Mouse (Mus musculus): ENCODE measurements around the gene Dcaf17. TPM values are rescaled to one million over a fixed set of nuclear protein-coding genes. Genes with fewer than 3 reads are reported as not detected.

The Dcaf17 gene
- polyA plus RNA-seq, 1 experiment from 2014 or later = 30.3 TPM

DNA sequence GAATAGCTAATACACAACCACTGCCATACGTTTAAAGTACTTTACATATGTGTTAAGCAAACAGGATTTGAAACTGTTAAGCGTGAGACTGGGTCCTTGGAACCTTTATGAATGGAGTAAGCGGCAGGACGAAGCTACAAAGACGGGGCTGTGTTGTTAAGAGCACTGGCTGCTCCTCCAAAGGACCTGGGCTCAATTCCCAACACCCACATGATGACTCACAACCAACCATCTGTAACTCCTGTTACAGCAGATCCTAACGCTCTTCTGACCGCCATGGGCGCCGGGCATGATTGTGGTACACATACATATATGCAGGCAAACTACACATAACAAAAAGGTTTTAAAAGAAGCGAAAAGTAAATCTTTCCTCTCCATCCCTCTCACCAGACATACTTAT, 65.7 kb downstream of the Dcaf17 start:
- no peak overlapping the region for H3K9ac ChIP-seq (ENCODE audit: low read length)
- H3K27ac ChIP-seq (replicated peaks; ENCODE audit: low read depth, low read length) = no peak overlapping the region
- H3K4me1 ChIP-seq (ENCODE audit: control insufficient read depth, insufficient read depth, low read length) = 0 out of 2 replicates have a peak, but pooled peaks cover 4% of the 10 kb centered on the region
- H3K4me2 ChIP-seq (ENCODE audit: low read depth, severe bottlenecking) = no peak overlapping the region
- WGBS = 88% methylated on average over 10 of the region's 10 CpGs
- H3K4me3 ChIP-seq (ENCODE audit: low read depth, low read length) = no peak overlapping the region
- H3K36me3 ChIP-seq (ENCODE audit: control insufficient read depth, insufficient read depth, low read length) = no peaks in the 10 kb centered on the region
- ATAC-seq (ENCODE audit: insufficient number of reproducible peaks, low FRiP score, low TSS enrichment, low read depth) = no peak
- H3K27me3 ChIP-seq (ENCODE audit: control insufficient read depth, insufficient read depth, low read length) = peaks cover 9% of the 10 kb centered on the region; the same call in 1 of the 2 replicates
- no peak for DNase-seq (ENCODE audit: low spot score)
- H3K9me3 ChIP-seq (ENCODE audit: control insufficient read depth, low read length) = no peaks in the 10 kb centered on the region

DNA sequence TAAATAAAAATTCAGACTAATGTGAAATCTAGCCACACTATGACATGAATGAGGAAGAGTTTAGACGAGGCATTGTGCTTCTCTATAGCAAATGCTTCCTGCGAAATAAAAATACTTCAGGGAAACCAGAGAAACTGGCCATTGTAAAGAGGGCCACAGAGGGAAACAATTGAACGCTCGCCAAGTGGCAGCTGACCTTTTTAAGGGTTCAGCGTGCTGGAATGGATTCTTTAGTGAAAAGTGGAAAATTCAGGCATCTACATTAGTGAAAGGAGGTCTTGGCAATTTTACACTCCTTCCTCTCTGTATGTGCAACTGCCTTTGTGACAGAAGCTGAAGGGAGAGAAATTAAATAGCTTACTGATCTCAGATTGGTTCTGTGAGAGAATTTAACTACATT, 66.3 kb downstream of the Dcaf17 start:
- Histone ChIP-seq H3K4me3 (ENCODE audit: low read depth, low read length) (no peak overlapping the region), H3K36me3 (ENCODE audit: control insufficient read depth, insufficient read depth, low read length) (no peaks in the 10 kb centered on the region), H3K27ac (replicated peaks; ENCODE audit: low read depth, low read length) (no peak overlapping the region), H3K9ac (ENCODE audit: low read length) (no peak overlapping the region), H3K9me3 (ENCODE audit: control insufficient read depth, low read length) (no peaks in the 10 kb centered on the region), H3K4me2 (ENCODE audit: low read depth, severe bottlenecking) (no peak overlapping the region), H3K4me1 (ENCODE audit: control insufficient read depth, insufficient read depth, low read length) (0 out of 2 replicates have a peak, but pooled peaks cover 4% of the 10 kb centered on the region), H3K27me3 (ENCODE audit: control insufficient read depth, insufficient read depth, low read length) (peaks cover 9% of the 10 kb centered on the region; the same call in 1 of the 2 replicates)
- DNase-seq (ENCODE audit: low spot score) = no peak
- 73% methylated on average over 5 of the region's 5 CpGs for WGBS
- no peak for ATAC-seq (ENCODE audit: insufficient number of reproducible peaks, low FRiP score, low TSS enrichment, low read depth)

GRCm38 (mm10) chr2:71122268-71123029, 67.3 kb downstream of the Dcaf17 start:
- no peak overlapping the region for H3K4me3 ChIP-seq (ENCODE audit: low read depth, low read length)
- 0 out of 2 replicates have a peak, but pooled peaks cover 4% of the 10 kb centered on the region for H3K4me1 ChIP-seq (ENCODE audit: control insufficient read depth, insufficient read depth, low read length)
- no peak overlapping the region for H3K4me2 ChIP-seq (ENCODE audit: low read depth, severe bottlenecking)
- ATAC-seq (ENCODE audit: insufficient number of reproducible peaks, low FRiP score, low TSS enrichment, low read depth) = no peak
- H3K27me3 ChIP-seq (ENCODE audit: control insufficient read depth, insufficient read depth, low read length) = peaks cover 9% of the 10 kb centered on the region; the same call in 1 of the 2 replicates
- H3K36me3 ChIP-seq (ENCODE audit: control insufficient read depth, insufficient read depth, low read length) = no peaks in the 10 kb centered on the region
- WGBS = 81% methylated on average over 13 of the region's 13 CpGs
- no peak overlapping the region for H3K27ac ChIP-seq (replicated peaks; ENCODE audit: low read depth, low read length)
- H3K9ac ChIP-seq (ENCODE audit: low read length) = no peak overlapping the region
- no peaks in the 10 kb centered on the region for H3K9me3 ChIP-seq (ENCODE audit: control insufficient read depth, low read length)
- no peak for DNase-seq (ENCODE audit: low spot score)

GRCm38 (mm10) chr2:71123591-71123990, 68.5 kb downstream of the Dcaf17 start:
- no peak overlapping the region for H3K4me2 ChIP-seq (ENCODE audit: low read depth, severe bottlenecking)
- DNase-seq (ENCODE audit: low spot score) (no peak), ATAC-seq (ENCODE audit: insufficient number of reproducible peaks, low FRiP score, low TSS enrichment, low read depth) (no peak)
- no peak overlapping the region for H3K9ac ChIP-seq (ENCODE audit: low read length)
- no peak overlapping the region for H3K4me3 ChIP-seq (ENCODE audit: low read depth, low read length)
- no peaks in the 10 kb centered on the region for H3K36me3 ChIP-seq (ENCODE audit: control insufficient read depth, insufficient read depth, low read length)
- H3K27ac ChIP-seq (replicated peaks; ENCODE audit: low read depth, low read length) = no peak overlapping the region
- H3K27me3 ChIP-seq (ENCODE audit: control insufficient read depth, insufficient read depth, low read length) = peaks cover 7% of the 10 kb centered on the region; the same call in 1 of the 2 replicates
- H3K4me1 ChIP-seq (ENCODE audit: control insufficient read depth, insufficient read depth, low read length) = no peaks in the 10 kb centered on the region
- 72% methylated on average over 2 of the region's 2 CpGs for WGBS
- H3K9me3 ChIP-seq (ENCODE audit: control insufficient read depth, low read length) = no peaks in the 10 kb centered on the region

- H3K4me3 ChIP-seq (ENCODE audit: low read depth, low read length) = no peak overlapping the region
- ATAC-seq (ENCODE audit: insufficient number of reproducible peaks, low FRiP score, low TSS enrichment, low read depth) (no peak), DNase-seq (ENCODE audit: low spot score) (no peak)
- 82% methylated on average over 10 of the region's 10 CpGs for WGBS
- H3K27me3 ChIP-seq (ENCODE audit: control insufficient read depth, insufficient read depth, low read length) = no peaks in the 10 kb centered on the region
- H3K4me2 ChIP-seq (ENCODE audit: low read depth, severe bottlenecking) = no peak overlapping the region
- H3K27ac ChIP-seq (replicated peaks; ENCODE audit: low read depth, low read length) = no peak overlapping the region
- no peaks in the 10 kb centered on the region for H3K36me3 ChIP-seq (ENCODE audit: control insufficient read depth, insufficient read depth, low read length)
- no peak overlapping the region for H3K9ac ChIP-seq (ENCODE audit: low read length)
- H3K9me3 ChIP-seq (ENCODE audit: control insufficient read depth, low read length) = no peaks in the 10 kb centered on the region
- no peaks in the 10 kb centered on the region for H3K4me1 ChIP-seq (ENCODE audit: control insufficient read depth, insufficient read depth, low read length)
These were observed 72.8 kb downstream of the Dcaf17 start for GRCm38 (mm10) chr2:71127779-71128534.

DNA sequence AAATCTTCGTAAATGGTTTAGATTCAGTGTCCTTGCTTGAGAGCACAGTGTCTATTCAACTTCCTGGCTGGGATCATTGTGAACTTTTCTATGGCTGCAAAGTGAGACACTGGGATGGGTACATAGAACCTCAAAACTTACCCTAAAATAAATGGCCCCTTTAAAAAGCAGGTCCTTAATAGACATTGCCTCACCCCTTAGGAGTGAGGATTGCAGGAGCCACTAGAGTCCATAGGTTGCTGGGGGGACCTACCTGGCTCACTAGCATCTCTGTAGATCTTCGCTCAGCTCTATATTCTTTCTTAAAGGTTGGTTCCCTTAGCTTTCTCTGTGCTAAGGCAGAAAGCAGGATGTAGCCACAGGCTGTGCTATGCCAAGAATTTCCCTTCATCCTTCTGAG, 75.2 kb downstream of the Dcaf17 start:
- Histone ChIP-seq H3K27me3 (ENCODE audit: control insufficient read depth, insufficient read depth, low read length) (no peaks in the 10 kb centered on the region), H3K36me3 (ENCODE audit: control insufficient read depth, insufficient read depth, low read length) (no peaks in the 10 kb centered on the region), H3K4me1 (ENCODE audit: control insufficient read depth, insufficient read depth, low read length) (no peaks in the 10 kb centered on the region), H3K27ac (replicated peaks; ENCODE audit: low read depth, low read length) (no peak overlapping the region), H3K4me2 (ENCODE audit: low read depth, severe bottlenecking) (no peak overlapping the region), H3K9me3 (ENCODE audit: control insufficient read depth, low read length) (no peaks in the 10 kb centered on the region), H3K9ac (ENCODE audit: low read length) (no peak overlapping the region), H3K4me3 (ENCODE audit: low read depth, low read length) (no peak overlapping the region)
- ATAC-seq (ENCODE audit: insufficient number of reproducible peaks, low FRiP score, low TSS enrichment, low read depth) = no peak
- WGBS = 92% methylated on average over 2 of the region's 2 CpGs
- DNase-seq (ENCODE audit: low spot score) = no peak

GRCm38 (mm10) chr2:71131866-71132496, 76.9 kb downstream of the Dcaf17 start:
- no peak overlapping the region for H3K27ac ChIP-seq (replicated peaks; ENCODE audit: low read depth, low read length)
- ATAC-seq (ENCODE audit: insufficient number of reproducible peaks, low FRiP score, low TSS enrichment, low read depth) = no peak
- no peaks in the 10 kb centered on the region for H3K27me3 ChIP-seq (ENCODE audit: control insufficient read depth, insufficient read depth, low read length)
- H3K36me3 ChIP-seq (ENCODE audit: control insufficient read depth, insufficient read depth, low read length) = no peaks in the 10 kb centered on the region
- no peaks in the 10 kb centered on the region for H3K9me3 ChIP-seq (ENCODE audit: control insufficient read depth, low read length)
- no peak overlapping the region for H3K4me2 ChIP-seq (ENCODE audit: low read depth, severe bottlenecking)
- DNase-seq (ENCODE audit: low spot score) = no peak
- no peak overlapping the region for H3K4me3 ChIP-seq (ENCODE audit: low read depth, low read length)
- H3K9ac ChIP-seq (ENCODE audit: low read length) = no peak overlapping the region
- no peaks in the 10 kb centered on the region for H3K4me1 ChIP-seq (ENCODE audit: control insufficient read depth, insufficient read depth, low read length)
- WGBS = 75% methylated on average over 3 of the region's 3 CpGs

DNA sequence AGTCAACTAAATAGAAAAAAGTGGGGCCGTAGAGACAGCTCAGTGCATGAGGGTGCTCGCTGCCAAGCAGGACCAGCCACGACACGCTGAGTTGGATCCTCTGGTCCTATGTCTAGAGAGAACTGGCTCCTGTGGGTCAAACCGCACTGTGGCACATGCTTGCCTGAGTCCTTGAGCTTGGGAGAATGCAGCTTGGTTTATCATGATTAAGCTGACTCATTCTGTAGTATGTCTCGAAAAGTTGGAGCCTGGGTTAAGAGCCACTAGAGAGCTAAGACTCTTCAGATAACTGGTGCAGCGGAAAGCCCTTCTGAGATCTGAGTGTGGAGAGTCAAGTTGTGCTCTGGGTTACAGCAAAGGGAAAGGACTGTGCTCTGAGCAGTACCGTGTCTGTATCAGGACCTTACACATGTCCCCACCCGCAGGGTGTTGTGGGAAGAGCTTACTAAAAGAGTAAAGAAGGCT, 78.9 kb downstream of the Dcaf17 start:
- no peaks in the 10 kb centered on the region for H3K36me3 ChIP-seq (ENCODE audit: control insufficient read depth, insufficient read depth, low read length)
- H3K4me3 ChIP-seq (ENCODE audit: low read depth, low read length) = no peak overlapping the region
- no peaks in the 10 kb centered on the region for H3K9me3 ChIP-seq (ENCODE audit: control insufficient read depth, low read length)
- H3K27me3 ChIP-seq (ENCODE audit: control insufficient read depth, insufficient read depth, low read length) = no peaks in the 10 kb centered on the region
- H3K27ac ChIP-seq (replicated peaks; ENCODE audit: low read depth, low read length) = no peak overlapping the region
- 91% methylated on average over 9 of the region's 9 CpGs for WGBS
- no peaks in the 10 kb centered on the region for H3K4me1 ChIP-seq (ENCODE audit: control insufficient read depth, insufficient read depth, low read length)
- ATAC-seq (ENCODE audit: insufficient number of reproducible peaks, low FRiP score, low TSS enrichment, low read depth) (no peak), DNase-seq (ENCODE audit: low spot score) (no peak)
- no peak overlapping the region for H3K4me2 ChIP-seq (ENCODE audit: low read depth, severe bottlenecking)
- no peak overlapping the region for H3K9ac ChIP-seq (ENCODE audit: low read length)
